Mouse (Mus musculus) megakaryocyte, embryonic 14.5 days (primary cell): ENCODE data around the gene Cnnm4.

Experiments
- FLI1 ChIP-seq: IDR thresholded peaks from 2 replicates; pipeline ENCODE4 v1.6.1; 2012; ENCODE audit warnings: low read length, inconsistent platforms, mixed read lengths
- GATA1 ChIP-seq: IDR thresholded peaks from 3 replicates; pipeline ENCODE4 v1.6.1; 2012; ENCODE audit warnings: mixed read lengths, low read length, inconsistent platforms, borderline replicate concordance

- TF ChIP-seq GATA1 = no peak
- TF ChIP-seq FLI1 = no peak
These were observed 81.1 kb downstream of the Cnnm4 start for GRCm38 (mm10) chr1:36552506-36552905.
